Mouse (Mus musculus) hindbrain, embryonic 16.5 days (tissue): ENCODE results near the gene Cd300lg. TPM values are rescaled to one million over a fixed set of nuclear protein-coding genes. Genes with fewer than 3 reads are reported as not detected.
A peak's percentile ranks its signal among the peaks of the same experiment; 100 is the strongest.

ENCODE experiments used
- ATAC-seq: fragments of 200-750 bp; cut with Nextera tagmentation; 2 replicates; pipeline ENCODE4 v1.8.0; 2017; ENCODE audit warnings: moderate TSS enrichment, moderate library complexity
- H3K27ac ChIP-seq: fragments of 300-500 bp; sonication (generic); 2 replicates; pipeline ENCODE4 v1.5.1; 2014; ENCODE audit warnings: low read depth, mild to moderate bottlenecking, control low read depth, low read length, moderate library complexity
- H3K27me3 ChIP-seq: fragments of 300-500 bp; sonication (generic); replicated peaks from 2 replicates; pipeline ENCODE4 v1.6.1; 2014; ENCODE audit warnings: low read length; ENCODE audit not compliant: control insufficient read depth, insufficient read depth
- H3K36me3 ChIP-seq: fragments of 300-500 bp; sonication (generic); 2 replicates; pipeline ENCODE4 v1.6.1; 2014; ENCODE audit warnings: mild to moderate bottlenecking, low read length, moderate library complexity, mixed read lengths; ENCODE audit not compliant: control insufficient read depth, insufficient read depth
- H3K4me1 ChIP-seq: fragments of 300-500 bp; sonication (generic); 2 replicates; pipeline ENCODE4 v1.6.1; 2014; ENCODE audit warnings: low read depth, low read length; ENCODE audit not compliant: control insufficient read depth, insufficient read depth
- H3K4me2 ChIP-seq: fragments of 300-500 bp; sonication (generic); 2 replicates; pipeline ENCODE4 v1.6.1; 2014; ENCODE audit warnings: mild to moderate bottlenecking, low read length, control low read depth, moderate library complexity
- H3K4me3 ChIP-seq: fragments of 300-500 bp; sonication (generic); 2 replicates; pipeline ENCODE4 v1.5.1; 2014; ENCODE audit warnings: mild to moderate bottlenecking, low read length, control low read depth, moderate library complexity
- H3K9ac ChIP-seq: fragments of 300-500 bp; sonication (generic); 2 replicates; pipeline ENCODE4 v1.6.1; 2014; ENCODE audit warnings: low read depth, mild to moderate bottlenecking, control low read depth, low read length, moderate library complexity
- H3K9me3 ChIP-seq: fragments of 300-500 bp; sonication (generic); 2 replicates; pipeline ENCODE4 v1.6.1; 2014; ENCODE audit warnings: mild to moderate bottlenecking, low read length, moderate library complexity; ENCODE audit not compliant: control insufficient read depth
- WGBS: fragments of 180-500 bp; shearing (Covaris S2); extraction: QIAGEN DNeasy Blood & Tissue Kit; methylation state at CpG from one replicate; pipeline ENCODE4 v1.1.7; 2014; 5-methylcytosine and 5-hydroxymethylcytosine counted together
- polyA plus RNA-seq: library from polyadenylated mRNA; unstranded; fragments of >200 nt; fragmentation: Nextera tagmentation; extraction: Ambion mirVana; gene quantifications from 2 replicates; pipeline ENCODE4 v1.2.1, GENCODE M21; 2015

Gene Cd300lg
- polyA plus RNA-seq, 1 experiment from 2014 or later: 0.54 TPM

DNA sequence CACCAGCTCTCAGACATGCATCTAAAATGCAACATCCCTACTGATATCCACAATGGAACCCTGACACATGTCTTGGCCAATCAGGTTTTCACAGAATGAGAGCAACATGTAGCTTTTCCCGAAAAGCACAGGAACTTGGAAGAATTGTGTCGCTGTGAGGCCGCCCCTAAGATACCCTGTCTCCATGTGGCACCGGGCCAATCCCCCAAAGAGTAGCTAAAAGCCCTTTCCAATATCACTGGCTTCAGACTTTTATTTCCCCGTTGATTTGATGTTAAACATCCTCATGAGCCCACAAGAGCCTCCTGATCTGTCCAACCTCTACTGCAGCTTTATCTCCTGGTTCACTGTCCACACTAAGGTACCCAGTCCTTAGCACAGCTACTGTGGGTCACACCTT is 34.6 kb upstream of the Cd300lg start:
- Histone ChIP-seq H3K9me3 (no peaks in the 10 kb centered on the region), H3K27me3 (no peaks in the 10 kb centered on the region), H3K4me3 (no peak overlapping the region), H3K4me2 (no peak overlapping the region), H3K27ac (no peak overlapping the region), H3K36me3 (peaks cover 18% of the 10 kb centered on the region), H3K9ac (no peak overlapping the region), H3K4me1 (peaks cover 9% of the 10 kb centered on the region)
- ATAC-seq: no peak
- WGBS: 69% methylated on average over 5 of the region's 5 CpGs

DNA sequence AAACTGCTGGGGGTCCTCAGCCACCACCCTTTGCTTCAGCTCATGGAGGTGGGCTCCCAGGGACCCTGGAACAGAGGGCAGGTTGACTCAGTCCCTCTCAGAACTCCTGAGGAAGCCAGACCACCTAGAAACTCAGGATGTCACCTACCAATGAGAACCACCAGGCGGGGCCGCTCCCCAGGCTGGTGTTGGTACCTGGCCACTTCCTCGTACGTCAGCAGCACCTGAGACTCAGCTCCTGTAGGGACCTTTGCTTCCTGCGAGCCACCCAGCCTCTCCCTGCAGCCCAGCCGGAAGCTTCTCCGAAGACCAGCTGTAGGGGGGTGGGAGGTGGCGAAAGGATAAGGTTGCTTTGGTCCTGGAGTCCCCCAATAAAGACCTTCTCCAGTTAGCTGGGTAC is 32.9 kb upstream of the Cd300lg start:
- no peak overlapping the region for H3K4me2 ChIP-seq
- H3K36me3 ChIP-seq: peaks cover 22% of the 10 kb centered on the region
- 92% methylated on average over 8 of the region's 8 CpGs for WGBS
- H3K9ac ChIP-seq: no peak overlapping the region
- no peak overlapping the region for H3K27ac ChIP-seq
- no peaks in the 10 kb centered on the region for H3K9me3 ChIP-seq
- H3K27me3 ChIP-seq: no peaks in the 10 kb centered on the region
- no peak overlapping the region for H3K4me3 ChIP-seq
- H3K4me1 ChIP-seq: peaks cover 9% of the 10 kb centered on the region
- no peak for ATAC-seq

DNA sequence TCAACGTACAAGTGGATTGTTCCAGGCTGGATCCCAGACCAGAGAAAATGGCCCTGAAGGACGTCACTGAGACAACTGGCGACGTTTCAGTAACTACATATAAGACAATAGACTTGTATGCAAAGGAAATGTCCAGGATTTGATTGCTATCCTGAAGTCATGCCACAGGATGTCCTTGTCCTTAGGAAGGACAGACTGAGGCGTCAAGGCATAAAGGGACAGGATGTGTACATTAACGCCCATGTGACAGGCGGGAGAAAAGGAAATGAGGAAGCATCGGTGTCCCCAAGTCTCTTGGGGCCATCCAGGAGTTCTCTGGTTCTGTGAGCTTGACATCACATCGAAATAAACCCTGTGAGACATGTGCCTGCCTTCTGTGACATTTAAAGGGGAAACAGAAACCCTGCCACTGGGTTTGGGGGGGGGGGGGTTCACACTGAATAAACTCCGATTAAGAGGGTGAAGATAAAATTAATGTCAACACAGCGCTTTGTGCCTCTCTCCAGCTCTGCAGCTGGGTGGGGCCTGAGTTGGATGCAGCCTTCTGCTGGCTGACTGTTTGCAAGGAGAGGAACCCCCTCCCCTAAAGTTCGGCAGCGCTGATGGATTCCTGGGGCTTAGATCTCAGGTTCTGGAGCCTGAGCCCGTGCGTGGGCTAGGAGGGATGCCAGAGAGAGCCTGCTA is 32.2 kb upstream of the Cd300lg start:
- Histone ChIP-seq H3K36me3 (peaks cover 22% of the 10 kb centered on the region), H3K4me1 (peaks cover 9% of the 10 kb centered on the region), H3K9ac (no peak overlapping the region), H3K4me3 (no peak overlapping the region), H3K4me2 (no peak overlapping the region), H3K27me3 (no peaks in the 10 kb centered on the region), H3K27ac (peak overlapping the region; percentile 83), H3K9me3 (no peaks in the 10 kb centered on the region)
- 76% methylated on average over 15 of the region's 15 CpGs for WGBS
- no peak for ATAC-seq

DNA sequence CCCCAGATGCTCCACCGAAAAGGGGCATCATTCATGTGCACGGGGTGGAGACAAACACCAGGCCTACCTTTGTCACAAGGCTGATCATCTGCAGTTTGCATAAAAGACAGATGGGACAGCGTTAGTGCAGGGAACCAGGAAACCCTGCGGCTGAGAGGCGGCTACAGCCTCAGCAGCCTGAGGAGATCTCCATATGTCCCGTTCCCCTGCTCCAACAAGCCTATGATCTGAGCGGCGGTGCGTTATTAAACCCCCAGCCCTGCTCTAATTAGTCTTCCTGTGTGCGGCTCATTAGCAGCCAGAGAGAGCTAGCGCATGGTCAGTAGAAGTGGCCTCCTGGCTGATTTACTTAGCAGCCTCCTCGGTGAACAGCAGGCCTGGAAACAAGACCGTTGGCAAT is 31.2 kb upstream of the Cd300lg start:
- Histone ChIP-seq H3K27ac (peak overlapping the region; percentile 83), H3K4me2 (no peak overlapping the region), H3K9me3 (no peaks in the 10 kb centered on the region), H3K27me3 (no peaks in the 10 kb centered on the region), H3K36me3 (peaks cover 19% of the 10 kb centered on the region), H3K4me3 (no peak overlapping the region), H3K9ac (no peak overlapping the region), H3K4me1 (peaks cover 9% of the 10 kb centered on the region)
- ATAC-seq: peak; percentile 88
- WGBS: 32% methylated on average over 13 of the region's 13 CpGs

DNA sequence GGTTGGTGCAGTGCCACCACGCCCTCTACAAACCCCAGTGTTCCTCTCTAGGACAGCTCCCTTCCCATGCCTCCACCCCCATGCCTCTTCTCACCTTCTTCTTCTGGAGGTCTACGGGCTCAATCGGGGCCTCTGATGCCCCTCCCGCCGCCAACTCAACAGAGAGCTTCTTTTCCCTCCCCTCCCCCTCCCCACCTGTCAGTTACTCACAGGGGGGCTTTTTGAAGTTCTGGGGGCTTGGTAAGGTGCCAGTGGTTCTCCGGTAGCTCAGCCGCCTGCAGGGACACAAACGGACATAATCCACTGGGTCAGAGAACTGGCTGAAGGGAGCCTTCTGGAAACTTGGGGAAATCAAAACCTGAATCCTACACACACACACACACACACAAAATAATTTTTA is 29.8 kb upstream of the Cd300lg start:
- no peak overlapping the region for H3K4me3 ChIP-seq
- WGBS: 71% methylated on average over 8 of the region's 8 CpGs
- H3K36me3 ChIP-seq: peaks cover 19% of the 10 kb centered on the region

DNA sequence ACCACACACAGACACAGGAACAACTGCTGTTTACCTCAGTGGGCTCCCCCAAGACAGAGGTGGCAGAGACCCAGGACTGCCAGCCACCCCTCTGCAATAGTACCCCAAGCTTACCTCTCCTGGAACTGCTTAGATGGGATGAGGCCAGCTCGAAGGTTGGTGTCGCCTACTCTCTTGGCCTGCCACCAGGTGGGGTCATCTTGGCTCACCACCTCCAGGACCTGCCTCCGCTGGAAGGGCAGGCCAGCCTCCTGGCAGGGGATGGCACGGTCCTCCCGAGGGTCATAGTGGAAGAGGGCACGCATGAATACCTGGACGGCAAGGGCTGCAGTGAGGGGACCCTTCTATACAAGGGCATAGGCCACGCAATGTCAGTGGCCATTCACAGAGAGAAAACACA is 28.1 kb upstream of the Cd300lg start:
- no peaks in the 10 kb centered on the region for H3K9me3 ChIP-seq
- no peak overlapping the region for H3K9ac ChIP-seq
- no peak overlapping the region for H3K27ac ChIP-seq
- 87% methylated on average over 8 of the region's 8 CpGs for WGBS
- no peak for ATAC-seq
- peaks cover 9% of the 10 kb centered on the region for H3K4me1 ChIP-seq
- H3K4me2 ChIP-seq: no peak overlapping the region
- no peak overlapping the region for H3K4me3 ChIP-seq
- H3K27me3 ChIP-seq: no peaks in the 10 kb centered on the region
- peaks cover 16% of the 10 kb centered on the region for H3K36me3 ChIP-seq

More for the DNA sequence above, 29.8 kb upstream of the Cd300lg start:
- Histone ChIP-seq H3K27me3 (no peaks in the 10 kb centered on the region), H3K9me3 (no peaks in the 10 kb centered on the region), H3K9ac (no peak overlapping the region), H3K4me1 (peaks cover 9% of the 10 kb centered on the region), H3K4me2 (no peak overlapping the region), H3K27ac (no peak overlapping the region)
- no peak for ATAC-seq

DNA sequence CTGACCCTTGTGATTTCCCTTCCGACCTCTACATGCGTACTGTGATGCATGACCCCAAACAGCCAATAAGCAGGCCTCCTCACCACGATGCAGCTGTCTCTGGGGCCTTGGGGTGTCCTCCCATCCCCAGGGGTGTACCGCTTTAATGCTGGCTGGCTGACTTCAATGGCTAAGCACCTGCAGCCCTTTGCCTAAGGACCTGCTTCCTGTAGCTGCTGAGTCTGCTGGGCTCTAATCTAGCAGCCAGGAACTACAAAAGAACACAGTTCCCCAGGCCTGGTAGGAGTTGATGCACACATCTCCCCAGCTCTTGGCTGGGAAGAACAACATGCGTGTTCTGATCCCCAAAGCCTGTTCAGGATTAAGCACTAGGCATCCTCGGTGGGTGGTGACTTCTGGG is 25.8 kb upstream of the Cd300lg start:
- peaks cover 3% of the 10 kb centered on the region for H3K4me1 ChIP-seq
- no peak overlapping the region for H3K9ac ChIP-seq
- no peaks in the 10 kb centered on the region for H3K27me3 ChIP-seq
- H3K4me2 ChIP-seq: no peak overlapping the region
- H3K4me3 ChIP-seq: no peak overlapping the region
- WGBS: 64% methylated on average over 6 of the region's 6 CpGs
- H3K9me3 ChIP-seq: no peaks in the 10 kb centered on the region
- peaks cover 13% of the 10 kb centered on the region for H3K36me3 ChIP-seq
- no peak overlapping the region for H3K27ac ChIP-seq
- ATAC-seq: no peak

DNA sequence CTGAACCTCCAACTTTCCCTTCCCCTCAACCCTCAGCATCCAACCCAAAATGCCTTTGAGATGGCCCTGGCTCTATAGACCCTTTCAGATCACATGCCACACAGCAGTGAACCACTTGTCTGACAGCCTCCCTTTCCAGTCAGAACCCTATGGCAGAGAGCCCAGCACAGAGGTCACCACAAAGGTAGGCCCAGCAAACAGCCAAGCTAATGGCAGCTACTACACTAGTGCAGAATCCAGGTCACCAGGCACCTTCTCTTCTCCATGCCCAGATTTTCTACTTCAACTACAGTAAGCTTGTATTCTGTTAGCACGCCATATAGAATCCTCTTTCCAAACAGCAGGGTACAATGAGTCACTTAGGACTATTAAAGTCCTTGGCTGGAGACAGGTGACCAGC is 25.2 kb upstream of the Cd300lg start:
- 88% methylated on average over 1 of the region's 1 CpGs for WGBS
- H3K4me1 ChIP-seq: no peaks in the 10 kb centered on the region
- ATAC-seq: no peak
- H3K27ac ChIP-seq: no peak overlapping the region
- peaks cover 13% of the 10 kb centered on the region for H3K36me3 ChIP-seq
- H3K4me3 ChIP-seq: no peak overlapping the region
- H3K27me3 ChIP-seq: no peaks in the 10 kb centered on the region
- no peaks in the 10 kb centered on the region for H3K9me3 ChIP-seq
- H3K4me2 ChIP-seq: no peak overlapping the region
- no peak overlapping the region for H3K9ac ChIP-seq

DNA sequence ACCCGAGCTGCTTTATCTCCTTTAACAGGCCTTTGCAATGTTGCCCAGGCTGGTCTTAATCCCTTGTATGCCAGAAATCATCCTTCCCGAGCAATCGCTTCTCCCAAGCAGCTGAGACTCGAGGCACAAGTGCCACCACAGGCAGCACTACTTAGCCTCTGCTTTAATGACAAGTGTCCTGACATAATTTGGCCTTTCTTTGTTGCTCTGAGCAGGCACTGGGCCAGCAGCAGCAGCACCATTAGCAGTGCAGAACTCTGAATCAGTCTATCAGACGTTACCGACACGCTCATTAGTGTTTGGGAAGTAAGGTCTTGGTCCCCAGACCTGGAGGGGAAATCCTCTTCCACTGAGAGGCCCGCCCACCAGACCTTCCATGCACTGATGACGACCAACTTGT is 21.6 kb upstream of the Cd300lg start:
- Histone ChIP-seq H3K4me2 (no peak overlapping the region), H3K4me3 (no peak overlapping the region), H3K36me3 (peaks cover 7% of the 10 kb centered on the region; the same call in 1 of the 2 replicates), H3K9ac (no peak overlapping the region), H3K9me3 (no peaks in the 10 kb centered on the region), H3K27me3 (no peaks in the 10 kb centered on the region), H3K4me1 (peaks cover 4% of the 10 kb centered on the region), H3K27ac (no peak overlapping the region)
- WGBS: 57% methylated on average over 9 of the region's 9 CpGs
- ATAC-seq: no peak
